Mouse (Mus musculus) olfactory bulb, adult 2 months (tissue): ENCODE data around the gene Lonrf2. TPM values are rescaled to one million over a fixed set of nuclear protein-coding genes. Genes with fewer than 3 reads are reported as not detected.

ENCODE experiments used
- H3K27ac ChIP-seq: fragments of 200-500 bp; 2 replicates; pipeline ENCODE4 v1.5.1; 2012; ENCODE audit warnings: low read depth, low read length; ENCODE audit not compliant: insufficient read depth
- H3K4me1 ChIP-seq: fragments of 200-500 bp; 2 replicates; pipeline ENCODE4 v1.6.1; 2012; ENCODE audit warnings: low read length; ENCODE audit not compliant: control insufficient read depth, insufficient read depth
- H3K4me3 ChIP-seq: fragments of 200-500 bp; 2 replicates; pipeline ENCODE4 v1.5.1; 2012; ENCODE audit warnings: mild to moderate bottlenecking, low read depth, low read length, moderate library complexity; ENCODE audit not compliant: insufficient read depth
- CTCF ChIP-seq: fragments of 200-500 bp; IDR thresholded peaks from 2 replicates; pipeline ENCODE4 v1.5.1; 2012; ENCODE audit warnings: low read depth, mild to moderate bottlenecking, low read length, moderate library complexity; ENCODE audit not compliant: insufficient read depth
- POLR2A ChIP-seq: fragments of 200-500 bp; IDR thresholded peaks from 2 replicates; pipeline ENCODE4 v1.6.1; 2012; ENCODE audit warnings: mild to moderate bottlenecking, low read depth, low read length, moderate library complexity; ENCODE audit not compliant: insufficient read depth
- WGBS: fragments of 180-500 bp; shearing (Covaris S2); methylation state at CpG from one replicate; pipeline ENCODE4 v1.1.7; 2018; 5-methylcytosine and 5-hydroxymethylcytosine counted together
- polyA plus RNA-seq: library from polyadenylated mRNA; stranded (reverse); fragments of >200 nt; gene quantifications from 2 replicates; pipeline ENCODE4 v1.2.4, GENCODE M21; 2012; ENCODE audit warnings: low replicate concordance; ENCODE audit not compliant: missing spikeins, insufficient read depth, insufficient read length

Gene Lonrf2
- polyA plus RNA-seq, 1 experiment: 59.8 TPM

GRCm38 (mm10) chr1:38766661-38767572 lies 69.6 kb downstream of the Lonrf2 start:
- TF ChIP-seq CTCF: no peak
- no peak for TF ChIP-seq POLR2A
- Histone ChIP-seq H3K4me1 (no peaks in the 10 kb centered on the region), H3K27ac (no peak overlapping the region), H3K4me3 (no peak overlapping the region)
- 65% methylated on average over 18 of the region's 18 CpGs for WGBS

- Histone ChIP-seq H3K4me1 (no peaks in the 10 kb centered on the region), H3K27ac (no peak overlapping the region), H3K4me3 (no peak overlapping the region)
- 84% methylated on average over 4 of the region's 4 CpGs for WGBS
- TF ChIP-seq POLR2A (no peak), CTCF (no peak)
Observed at GRCm38 (mm10) chr1:38766254-38766653, 70.3 kb downstream of the Lonrf2 start.

GRCm38 (mm10) chr1:38763960-38764613 lies 72.4 kb downstream of the Lonrf2 start:
- Histone ChIP-seq H3K4me3 (no peak overlapping the region), H3K4me1 (no peaks in the 10 kb centered on the region), H3K27ac (no peak overlapping the region)
- TF ChIP-seq CTCF (no peak), POLR2A (no peak)
- 82% methylated on average over 10 of the region's 10 CpGs for WGBS

DNA sequence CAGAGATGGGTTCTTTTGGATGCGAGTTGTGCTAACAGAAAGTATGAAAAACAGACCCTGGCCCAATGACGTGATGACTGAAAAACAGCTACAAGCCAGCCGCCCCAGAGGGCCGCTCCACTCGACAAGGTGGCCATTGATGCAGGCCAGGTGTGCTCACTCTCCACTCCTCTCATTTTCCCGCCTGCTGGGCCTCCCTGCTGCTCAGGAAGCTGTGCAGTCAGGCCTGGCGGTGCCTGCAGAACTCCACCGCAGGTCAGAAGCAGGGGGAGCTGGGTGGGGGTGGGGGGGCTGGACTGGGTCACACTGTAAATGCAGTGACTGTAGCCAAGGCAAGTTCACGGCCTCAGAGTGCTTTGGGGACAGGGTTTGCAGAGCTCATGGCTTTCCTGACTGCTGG lies 76.1 kb downstream of the Lonrf2 start:
- Histone ChIP-seq H3K4me1 (no peaks in the 10 kb centered on the region), H3K27ac (no peak overlapping the region), H3K4me3 (no peak overlapping the region)
- no peak for TF ChIP-seq POLR2A
- TF ChIP-seq CTCF: no peak
- 73% methylated on average over 9 of the region's 9 CpGs for WGBS

GRCm38 (mm10) chr1:38757791-38758403 lies 78.6 kb downstream of the Lonrf2 start:
- 48% methylated on average over 5 of the region's 5 CpGs for WGBS
- no peaks in the 10 kb centered on the region for H3K4me1 ChIP-seq

GRCm38 (mm10) chr1:38743863-38744262 lies 92.6 kb downstream of the Lonrf2 start:
- H3K4me3 ChIP-seq: no peak overlapping the region
- TF ChIP-seq POLR2A (no peak), CTCF (no peak)
- no peak overlapping the region for H3K27ac ChIP-seq
- 65% methylated on average over 1 of the region's 1 CpGs for WGBS
- H3K4me1 ChIP-seq: no peaks in the 10 kb centered on the region

More at GRCm38 (mm10) chr1:38757791-38758403, 78.6 kb downstream of the Lonrf2 start:
- no peak overlapping the region for H3K27ac ChIP-seq
- no peak for TF ChIP-seq CTCF
- TF ChIP-seq POLR2A: no peak
- no peak overlapping the region for H3K4me3 ChIP-seq

Other genes with a start within 250 kb of the Lonrf2 start
- gene Aff3, start 171.8 kb downstream of the Lonrf2 start, polyA plus RNA-seq: not detected in 2 replicates
- not detected in 2 replicates for gene Chst10, start 61.5 kb upstream of the Lonrf2 start, polyA plus RNA-seq
- not detected in 2 replicates for gene Nms, start 102.4 kb upstream of the Lonrf2 start, polyA plus RNA-seq
- not detected in 2 replicates for gene Pdcl3, start 148.9 kb upstream of the Lonrf2 start, polyA plus RNA-seq